Mouse (Mus musculus) MEL (cell line): ENCODE data around the gene Blzf1.

Experiments
- CTCF ChIP-seq, 3 experiments: IDR thresholded peaks in 2 of 3; conservative IDR thresholded peaks in 1 of 3; 2 replicates each; pipeline ENCODE4 v1.5.1; 2011 to 2012; ENCODE audit warnings: low read length in 3 of 3, low read depth in 2 of 3, mild to moderate bottlenecking in 2 of 3, improper control_type of control experiment in 1 of 3, inconsistent platforms in 1 of 3, mixed read lengths in 1 of 3, moderate library complexity in 1 of 3; ENCODE audit not compliant: control insufficient read depth in 1 of 3, insufficient read depth in 1 of 3, poor library complexity in 1 of 3, severe bottlenecking in 1 of 3
- E2F4 ChIP-seq: IDR thresholded peaks from 2 replicates; pipeline ENCODE4 v1.6.1; 2011; ENCODE audit warnings: low read depth, low read length, improper control_type of control experiment, borderline replicate concordance
- EP300 ChIP-seq, 2 experiments: IDR thresholded peaks; 2 replicates each; pipeline ENCODE4 v1.6.1; 2011; ENCODE audit warnings: improper control_type of control experiment in 2 of 2, low read length in 2 of 2, low read depth in 1 of 2, mild to moderate bottlenecking in 1 of 2
- MAFK ChIP-seq: IDR thresholded peaks from 2 replicates; pipeline ENCODE4 v1.6.1; 2011; ENCODE audit warnings: low read depth, mild to moderate bottlenecking, low read length, improper control_type of control experiment, borderline replicate concordance
- POLR2A ChIP-seq, 2 experiments: IDR thresholded peaks; 2 replicates each; pipeline ENCODE4 v1.6.1; 2011 to 2012; ENCODE audit warnings: low read length in 2 of 2, mild to moderate bottlenecking in 2 of 2, control low read depth in 1 of 2, improper control_type of control experiment in 1 of 2, low read depth in 1 of 2, moderate library complexity in 1 of 2; ENCODE audit not compliant: control insufficient read depth in 1 of 2, insufficient read depth in 1 of 2, poor library complexity in 1 of 2
- SIN3A ChIP-seq: IDR thresholded peaks from 2 replicates; pipeline ENCODE4 v1.6.1; 2012; ENCODE audit warnings: low read length, improper control_type of control experiment, inconsistent platforms
- TAL1 ChIP-seq: IDR thresholded peaks from 2 replicates; pipeline ENCODE4 v1.6.1; 2012; ENCODE audit warnings: mild to moderate bottlenecking, inconsistent platforms, low read length, moderate library complexity, mixed read lengths
- ZKSCAN1 ChIP-seq: IDR thresholded peaks from 2 replicates; pipeline ENCODE4 v1.6.1; 2012; ENCODE audit warnings: low read depth, mild to moderate bottlenecking, inconsistent platforms, low read length, improper control_type of control experiment, moderate library complexity

GRCm38 (mm10) chr1:164315266-164315665, 8.0 kb upstream of the Blzf1 start:
- TF ChIP-seq MAFK = no peak
- TF ChIP-seq EP300 (IDR thresholded peaks at IDR 0.05; ENCODE audit: low read depth in 1 of 2, low read length in 2 of 2) = no peak
- TF ChIP-seq CTCF (IDR thresholded peaks at IDR 0.05 in 2 of 3, conservative IDR thresholded peaks at IDR 0.05 in 1 of 3; ENCODE audit: control insufficient read depth in 1 of 3, insufficient read depth in 1 of 3, low read depth in 2 of 3, low read length in 3 of 3, poor library complexity in 1 of 3, severe bottlenecking in 1 of 3) = peak; percentile 63 to 78 (median 68)
- no peak for TF ChIP-seq POLR2A (IDR thresholded peaks at IDR 0.05; ENCODE audit: control insufficient read depth in 1 of 2, insufficient read depth in 1 of 2, low read depth in 1 of 2, low read length in 2 of 2, poor library complexity in 1 of 2)
- no peak for TF ChIP-seq E2F4
- TF ChIP-seq SIN3A = no peak
- TF ChIP-seq ZKSCAN1 = no peak
- TF ChIP-seq TAL1 = no peak
